Mouse (Mus musculus): ENCODE measurements around the gene Vrtn. TPM values are rescaled to one million over a fixed set of nuclear protein-coding genes. Genes with fewer than 3 reads are reported as not detected.

The Vrtn gene
- polyA plus RNA-seq, 1 experiment from 2014 or later, result not detected

GRCm38 (mm10) chr12:84616977-84617630 lies 23.7 kb upstream of the Vrtn start, which contains the start of gene Abcd4:
Gene Abcd4 (minus strand): TSS chr12:84617413.
- DNase-seq (peak; percentile 96), ATAC-seq (ENCODE audit: insufficient read depth) (peak; percentile 99)
- peak within 1 kb of the TSS; percentile 86 for H3K9ac ChIP-seq
- H3K4me2 ChIP-seq, result peak within 1 kb of the TSS; percentile 61
- no peaks in the 10 kb centered on the region for H3K4me1 ChIP-seq (ENCODE audit: insufficient read depth)
- H3K27ac ChIP-seq (ENCODE audit: low read depth), result peak within 1 kb of the TSS; percentile 21; the same call in 1 of the 2 replicates
- peak within 1 kb of the TSS; percentile 77 for H3K4me3 ChIP-seq (ENCODE audit: low read depth, low read length)
- H3K9me3 ChIP-seq (ENCODE audit: low read depth, low read length), result no peaks in the 10 kb centered on the region
- no peaks in the 10 kb centered on the region for H3K27me3 ChIP-seq (ENCODE audit: insufficient read depth, low read length)
- TF ChIP-seq CTCF (IDR thresholded peaks at IDR 0.05; ENCODE audit: low read depth), result peak; percentile 58
- H3K36me3 ChIP-seq (ENCODE audit: insufficient read depth), result no peaks in the 10 kb centered on the region
- under 1% methylated on average over 34 of the region's 34 CpGs for WGBS

GRCm38 (mm10) chr12:84617663-84618062 lies 23.2 kb upstream of the Vrtn start:
- H3K4me1 ChIP-seq (ENCODE audit: insufficient read depth), result no peaks in the 10 kb centered on the region
- peak overlapping the region; percentile 77 for H3K4me3 ChIP-seq (ENCODE audit: low read depth, low read length)
- H3K4me2 ChIP-seq, result peak overlapping the region; percentile 61
- peak; percentile 60 for DNase-seq
- ATAC-seq (ENCODE audit: insufficient read depth), result peak; percentile 68; the same call in 1 of the 2 replicates
- no peaks in the 10 kb centered on the region for H3K27me3 ChIP-seq (ENCODE audit: insufficient read depth, low read length)
- no peaks in the 10 kb centered on the region for H3K36me3 ChIP-seq (ENCODE audit: insufficient read depth)
- H3K9ac ChIP-seq, result peak overlapping the region; percentile 44
- TF ChIP-seq CTCF (IDR thresholded peaks at IDR 0.05; ENCODE audit: low read depth), result peak; percentile 15; the same call in 1 of the 2 replicates
- no peaks in the 10 kb centered on the region for H3K9me3 ChIP-seq (ENCODE audit: low read depth, low read length)
- H3K27ac ChIP-seq (ENCODE audit: low read depth), result peak overlapping the region; percentile 21; the same call in 1 of the 2 replicates
- WGBS, result 5% methylated on average over 10 of the region's 10 CpGs

DNA sequence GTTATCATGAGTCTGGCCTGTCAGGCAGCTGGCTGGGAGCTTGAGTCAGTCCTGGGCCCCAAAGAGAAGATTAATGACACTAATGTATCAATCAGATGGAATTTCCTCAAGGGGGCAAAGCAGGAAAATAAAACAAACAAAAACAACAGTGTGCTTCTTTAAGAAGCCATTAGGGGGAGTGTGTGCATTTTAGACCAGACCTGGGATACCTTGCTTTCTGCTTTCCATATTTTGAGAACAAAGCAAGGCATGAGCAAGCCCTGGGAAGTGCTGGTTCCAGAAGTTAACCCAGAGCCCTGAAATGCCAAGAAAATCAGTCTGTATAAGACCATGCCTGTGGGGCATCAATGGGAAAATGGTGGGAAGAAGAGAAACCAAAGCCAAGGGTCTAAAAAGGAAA lies 19.8 kb upstream of the Vrtn start:
- DNase-seq (peak; percentile 22), ATAC-seq (ENCODE audit: insufficient read depth) (no peak)
- H3K4me2 ChIP-seq, result no peak overlapping the region
- no peak overlapping the region for H3K9ac ChIP-seq
- H3K36me3 ChIP-seq (ENCODE audit: insufficient read depth), result no peaks in the 10 kb centered on the region
- no peak overlapping the region for H3K27ac ChIP-seq (ENCODE audit: low read depth)
- H3K4me3 ChIP-seq (ENCODE audit: low read depth, low read length), result no peak overlapping the region
- H3K9me3 ChIP-seq (ENCODE audit: low read depth, low read length), result no peaks in the 10 kb centered on the region
- no peaks in the 10 kb centered on the region for H3K4me1 ChIP-seq (ENCODE audit: insufficient read depth)
- TF ChIP-seq CTCF (IDR thresholded peaks at IDR 0.05; ENCODE audit: low read depth), result peak; percentile 35
- H3K27me3 ChIP-seq (ENCODE audit: insufficient read depth, low read length), result peaks cover 17% of the 10 kb centered on the region

DNA sequence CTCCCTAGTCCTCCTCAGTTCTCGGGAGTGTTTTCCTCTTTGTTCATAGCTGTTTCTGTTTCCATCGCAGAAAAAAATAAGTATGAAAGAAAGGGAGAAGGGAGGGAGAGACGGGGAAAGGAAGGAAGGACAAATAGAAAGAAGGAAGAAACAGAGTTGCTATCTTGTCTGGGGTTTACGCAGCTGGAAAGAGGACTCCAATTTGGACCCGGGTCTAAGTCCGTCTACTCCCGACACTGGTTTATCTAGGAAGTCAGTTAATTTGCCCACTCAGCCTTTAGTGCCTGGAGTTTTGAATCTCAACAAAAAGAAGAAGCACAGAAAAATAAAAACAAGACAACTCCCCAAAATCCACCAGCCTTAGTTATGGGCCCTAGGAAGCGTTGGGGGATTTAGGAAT lies 16.2 kb upstream of the Vrtn start:
- WGBS, result 31% methylated on average over 8 of the region's 8 CpGs
- DNase-seq (no peak), ATAC-seq (ENCODE audit: insufficient read depth) (no peak)
- no peak for TF ChIP-seq CTCF (IDR thresholded peaks at IDR 0.05; ENCODE audit: low read depth)
- Histone ChIP-seq H3K4me1 (ENCODE audit: insufficient read depth) (no peaks in the 10 kb centered on the region), H3K4me2 (no peak overlapping the region), H3K9ac (no peak overlapping the region), H3K4me3 (ENCODE audit: low read depth, low read length) (no peak overlapping the region), H3K9me3 (ENCODE audit: low read depth, low read length) (no peaks in the 10 kb centered on the region), H3K27ac (ENCODE audit: low read depth) (no peak overlapping the region), H3K27me3 (ENCODE audit: insufficient read depth, low read length) (peaks cover 17% of the 10 kb centered on the region), H3K36me3 (ENCODE audit: insufficient read depth) (no peaks in the 10 kb centered on the region)

DNA sequence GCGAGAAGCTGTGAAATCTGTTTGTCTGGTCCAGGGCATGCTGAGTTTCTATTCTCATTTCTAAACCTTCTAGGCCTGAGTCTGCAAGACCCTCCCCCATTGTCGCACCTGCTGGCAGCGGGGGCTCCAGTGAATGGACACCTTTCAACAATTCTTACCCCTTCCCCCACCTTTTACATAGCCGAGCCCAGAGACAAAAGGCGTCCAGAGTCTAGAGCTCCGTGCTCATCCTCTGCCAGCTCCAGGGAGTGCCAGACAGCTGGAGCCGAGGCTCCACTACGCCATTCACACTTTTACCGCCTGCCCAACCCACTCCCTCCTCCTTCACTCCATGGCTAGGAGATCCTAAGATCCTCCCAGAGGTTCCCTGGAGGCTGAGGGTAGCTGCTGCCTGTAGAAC lies 15.7 kb upstream of the Vrtn start:
- no peaks in the 10 kb centered on the region for H3K36me3 ChIP-seq (ENCODE audit: insufficient read depth)
- TF ChIP-seq CTCF (IDR thresholded peaks at IDR 0.05; ENCODE audit: low read depth), result no peak
- H3K9ac ChIP-seq, result no peak overlapping the region
- ATAC-seq (ENCODE audit: insufficient read depth), result no peak
- H3K4me1 ChIP-seq (ENCODE audit: insufficient read depth), result no peaks in the 10 kb centered on the region
- no peak overlapping the region for H3K27ac ChIP-seq (ENCODE audit: low read depth)
- H3K9me3 ChIP-seq (ENCODE audit: low read depth, low read length), result no peaks in the 10 kb centered on the region
- no peak overlapping the region for H3K4me2 ChIP-seq
- WGBS, result 6% methylated on average over 9 of the region's 9 CpGs
- peaks cover 17% of the 10 kb centered on the region for H3K27me3 ChIP-seq (ENCODE audit: insufficient read depth, low read length)
- H3K4me3 ChIP-seq (ENCODE audit: low read depth, low read length), result no peak overlapping the region
- DNase-seq, result no peak

GRCm38 (mm10) chr12:84631867-84632266 lies 9.0 kb upstream of the Vrtn start:
- no peaks in the 10 kb centered on the region for H3K9me3 ChIP-seq (ENCODE audit: low read depth, low read length)
- no peak for TF ChIP-seq CTCF (IDR thresholded peaks at IDR 0.05; ENCODE audit: low read depth)
- H3K9ac ChIP-seq, result no peak overlapping the region
- no peaks in the 10 kb centered on the region for H3K27me3 ChIP-seq (ENCODE audit: insufficient read depth, low read length)
- DNase-seq, result no peak
- no peak overlapping the region for H3K4me2 ChIP-seq
- 60% methylated on average over 3 of the region's 3 CpGs for WGBS
- no peak for ATAC-seq (ENCODE audit: insufficient read depth)
- H3K4me3 ChIP-seq (ENCODE audit: low read depth, low read length), result no peak overlapping the region
- H3K27ac ChIP-seq (ENCODE audit: low read depth), result no peak overlapping the region
- H3K36me3 ChIP-seq (ENCODE audit: insufficient read depth), result no peaks in the 10 kb centered on the region
- no peaks in the 10 kb centered on the region for H3K4me1 ChIP-seq (ENCODE audit: insufficient read depth)

GRCm38 (mm10) chr12:84640253-84640652 lies 566 bp upstream of the Vrtn start:
- TF ChIP-seq CTCF (IDR thresholded peaks at IDR 0.05; ENCODE audit: low read depth), result no peak
- H3K36me3 ChIP-seq (ENCODE audit: insufficient read depth), result no peaks in the 10 kb centered on the region
- no peak overlapping the region for H3K27ac ChIP-seq (ENCODE audit: low read depth)
- no peaks in the 10 kb centered on the region for H3K9me3 ChIP-seq (ENCODE audit: low read depth, low read length)
- WGBS, result 15% methylated on average over 6 of the region's 6 CpGs
- no peak overlapping the region for H3K9ac ChIP-seq
- no peak overlapping the region for H3K4me2 ChIP-seq
- no peak for DNase-seq
- no peaks in the 10 kb centered on the region for H3K4me1 ChIP-seq (ENCODE audit: insufficient read depth)
- H3K4me3 ChIP-seq (ENCODE audit: low read depth, low read length), result no peak overlapping the region
- no peak for ATAC-seq (ENCODE audit: insufficient read depth)
- peaks cover 45% of the 10 kb centered on the region for H3K27me3 ChIP-seq (ENCODE audit: insufficient read depth, low read length)
